Mouse (Mus musculus) stomach, postnatal 0 days (tissue): ENCODE data around the gene Sh3glb1.

Source experiments
- CTCF ChIP-seq: IDR thresholded peaks from 2 replicates; pipeline ENCODE4 v1.5.1; 2016; ENCODE audit warnings: antibody characterized with exemption, low read depth, mild to moderate bottlenecking, moderate library complexity
- EP300 ChIP-seq: optimal IDR thresholded peaks from 2 replicates; pipeline ENCODE3; 2016; ENCODE audit warnings: antibody characterized with exemption

DNA sequence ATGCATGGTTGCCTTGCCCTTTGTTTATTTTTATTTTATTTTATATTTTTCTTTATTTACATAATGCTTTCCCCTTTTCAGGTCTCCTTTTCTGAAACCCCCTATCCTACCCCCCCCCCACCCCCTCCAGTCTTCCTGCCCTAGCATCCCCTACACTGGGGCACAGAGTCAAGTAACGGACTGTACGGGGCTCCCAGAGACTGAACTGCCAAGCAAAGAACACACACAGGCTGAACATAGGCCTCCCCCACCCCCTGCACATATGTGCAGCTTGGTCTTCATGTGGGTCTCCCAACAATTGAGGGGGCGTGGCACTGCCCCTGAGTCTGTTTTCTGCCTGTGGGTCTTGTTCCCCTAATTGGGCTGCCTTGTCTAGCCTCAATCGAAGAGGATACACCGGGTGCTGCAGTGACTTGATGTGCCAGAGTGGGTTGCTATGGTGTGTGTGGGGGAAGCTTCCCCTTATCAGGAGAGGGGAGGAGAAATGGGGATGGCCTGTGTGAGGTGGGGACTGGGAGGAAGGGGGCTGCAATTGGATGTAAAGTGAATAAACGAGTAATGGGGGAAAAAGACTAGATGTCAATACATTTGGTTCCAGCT is 8.4 kb downstream of the Sh3glb1 start:
- TF ChIP-seq CTCF: no peak
- TF ChIP-seq EP300: no peak
